Mouse (Mus musculus) heart, postnatal 0 days (tissue): Measurements from ENCODE around the gene Ddx52.

Source experiments
- CTCF ChIP-seq: IDR thresholded peaks from 2 replicates; pipeline ENCODE4 v1.5.1; 2016; ENCODE audit warnings: antibody characterized with exemption, control low read depth, low read depth
- EP300 ChIP-seq: IDR thresholded peaks from 2 replicates; pipeline ENCODE4 v1.6.1; 2016; ENCODE audit warnings: antibody characterized with exemption, low read depth

DNA sequence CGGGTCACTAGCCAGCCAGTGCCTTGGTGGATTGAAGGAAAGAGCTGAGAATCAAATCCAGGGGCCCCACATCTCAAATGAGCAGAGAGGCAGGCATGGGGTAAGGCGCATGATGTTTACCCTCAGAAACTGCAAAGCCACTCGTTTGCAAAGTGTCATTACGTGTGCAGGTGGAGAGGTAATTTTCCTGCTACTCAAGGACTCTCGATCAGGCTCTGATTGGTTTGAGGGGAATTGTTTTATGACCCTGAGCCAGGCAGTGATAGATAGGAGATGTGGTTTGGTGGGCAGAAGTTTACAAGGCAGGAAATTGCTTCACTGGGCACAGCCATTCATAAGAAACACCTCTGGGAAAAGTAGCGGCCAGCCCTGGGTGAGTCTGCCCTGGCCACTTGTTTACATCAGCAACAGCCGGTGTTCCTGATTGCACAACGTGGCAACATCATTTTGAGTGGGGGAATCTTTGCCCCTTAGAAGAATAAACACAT is 28.0 kb upstream of the Ddx52 start:
- TF ChIP-seq CTCF, result no peak
- TF ChIP-seq EP300, result no peak
